Mouse (Mus musculus): ENCODE results near the gene Sntg2. TPM values are rescaled to one million over a fixed set of nuclear protein-coding genes. Genes with fewer than 3 reads are reported as not detected.

Sntg2 gene
- total and polyA plus RNA-seq, 2 experiments from 2014 or later: 4.1 to 5.3 TPM

DNA sequence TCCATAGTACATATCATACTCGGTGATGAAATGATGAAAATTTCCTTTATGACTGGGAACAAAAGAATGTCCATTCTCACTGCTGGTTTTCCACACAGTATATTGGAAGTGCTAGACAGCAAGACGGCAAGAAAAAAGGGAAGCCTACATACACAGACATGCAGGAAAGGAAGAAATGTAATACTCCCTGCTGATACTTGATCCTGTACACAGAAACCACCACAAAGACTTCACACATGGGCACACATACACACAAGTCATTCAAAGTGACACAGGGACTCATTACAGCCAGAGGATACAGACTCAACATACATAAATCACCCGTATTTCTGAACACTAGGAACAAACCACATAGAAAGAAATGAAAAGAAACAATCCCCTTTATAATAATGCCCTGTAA is 117.0 kb downstream of the Sntg2 start:
- H3K9ac ChIP-seq (replicated peaks; ENCODE audit: low read length): no peak overlapping the region
- no peaks in the 10 kb centered on the region for H3K9me3 ChIP-seq (ENCODE audit: low read length)
- 0 out of 2 replicates have a peak, but pooled peaks cover 3% of the 10 kb centered on the region for H3K4me1 ChIP-seq (ENCODE audit: insufficient read depth, low read length)
- no peak overlapping the region for H3K4me2 ChIP-seq (ENCODE audit: low read depth, low read length)
- WGBS: 75% methylated on average over 3 of the region's 3 CpGs
- no peak overlapping the region for H3K4me3 ChIP-seq (ENCODE audit: low read length)
- ATAC-seq (no peak), DNase-seq (ENCODE audit: low spot score) (no peak)
- TF ChIP-seq CTCF (IDR thresholded peaks at IDR 0.05; ENCODE audit: low read depth): no peak
- no peak overlapping the region for H3K27ac ChIP-seq
- H3K36me3 ChIP-seq (ENCODE audit: insufficient read depth, low read length): no peaks in the 10 kb centered on the region
- H3K27me3 ChIP-seq (ENCODE audit: insufficient read depth, low read length): no peaks in the 10 kb centered on the region

GRCm38 (mm10) chr12:30254581-30254980 is 118.6 kb downstream of the Sntg2 start:
- Histone ChIP-seq H3K27ac (no peak overlapping the region), H3K9ac (replicated peaks; ENCODE audit: low read length) (no peak overlapping the region), H3K4me2 (ENCODE audit: low read depth, low read length) (no peak overlapping the region), H3K9me3 (ENCODE audit: low read length) (no peaks in the 10 kb centered on the region), H3K4me1 (ENCODE audit: insufficient read depth, low read length) (no peaks in the 10 kb centered on the region), H3K27me3 (ENCODE audit: insufficient read depth, low read length) (no peaks in the 10 kb centered on the region), H3K4me3 (ENCODE audit: low read length) (no peak overlapping the region), H3K36me3 (ENCODE audit: insufficient read depth, low read length) (no peaks in the 10 kb centered on the region)
- 71% methylated on average over 10 of the region's 10 CpGs for WGBS
- DNase-seq (ENCODE audit: low spot score) (no peak), ATAC-seq (no peak)
- no peak for TF ChIP-seq CTCF (IDR thresholded peaks at IDR 0.05; ENCODE audit: low read depth)

GRCm38 (mm10) chr12:30252381-30252780 is 120.8 kb downstream of the Sntg2 start:
- 86% methylated on average over 4 of the region's 4 CpGs for WGBS
- H3K4me1 ChIP-seq (ENCODE audit: insufficient read depth, low read length): 0 out of 2 replicates have a peak, but pooled peaks cover 3% of the 10 kb centered on the region
- no peaks in the 10 kb centered on the region for H3K9me3 ChIP-seq (ENCODE audit: low read length)
- H3K4me3 ChIP-seq (ENCODE audit: low read length): no peak overlapping the region
- H3K9ac ChIP-seq (replicated peaks; ENCODE audit: low read length): no peak overlapping the region
- no peak overlapping the region for H3K4me2 ChIP-seq (ENCODE audit: low read depth, low read length)
- no peak for ATAC-seq
- no peak for DNase-seq (ENCODE audit: low spot score)
- no peak overlapping the region for H3K27ac ChIP-seq
- TF ChIP-seq CTCF (IDR thresholded peaks at IDR 0.05; ENCODE audit: low read depth): no peak
- no peaks in the 10 kb centered on the region for H3K36me3 ChIP-seq (ENCODE audit: insufficient read depth, low read length)
- H3K27me3 ChIP-seq (ENCODE audit: insufficient read depth, low read length): no peaks in the 10 kb centered on the region

DNA sequence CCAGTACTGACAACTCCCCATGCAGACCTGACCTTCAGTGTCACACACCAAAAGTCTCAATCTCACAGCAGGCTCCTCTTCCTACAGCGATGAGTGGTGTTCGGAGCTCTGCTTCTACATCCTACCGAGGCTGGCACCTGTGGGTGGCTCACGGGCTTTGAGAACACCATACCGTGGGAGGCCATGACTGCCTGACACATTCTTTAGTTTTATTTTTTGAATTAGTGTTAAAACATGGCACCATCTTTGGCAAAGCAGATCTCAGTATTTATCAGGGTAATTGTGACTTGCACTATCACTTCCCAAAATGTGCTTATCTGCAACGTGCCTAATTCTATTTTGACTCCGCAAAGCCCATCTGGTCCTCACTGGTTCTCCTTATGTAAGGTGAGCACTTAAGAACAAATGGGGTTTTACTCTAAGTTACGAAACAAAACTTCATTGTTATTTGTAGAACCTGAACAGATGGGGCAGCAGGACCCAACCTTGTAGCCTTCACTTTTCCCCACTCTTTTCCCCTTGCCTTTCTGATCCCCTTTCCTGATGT is 121.8 kb downstream of the Sntg2 start:
- DNase-seq (ENCODE audit: low spot score) (no peak), ATAC-seq (no peak)
- H3K36me3 ChIP-seq (ENCODE audit: insufficient read depth, low read length): no peaks in the 10 kb centered on the region
- H3K4me2 ChIP-seq (ENCODE audit: low read depth, low read length): no peak overlapping the region
- no peak overlapping the region for H3K4me3 ChIP-seq (ENCODE audit: low read length)
- TF ChIP-seq CTCF (IDR thresholded peaks at IDR 0.05; ENCODE audit: low read depth): no peak
- 92% methylated on average over 8 of the region's 8 CpGs for WGBS
- H3K4me1 ChIP-seq (ENCODE audit: insufficient read depth, low read length): 0 out of 2 replicates have a peak, but pooled peaks cover 3% of the 10 kb centered on the region
- no peaks in the 10 kb centered on the region for H3K9me3 ChIP-seq (ENCODE audit: low read length)
- H3K27me3 ChIP-seq (ENCODE audit: insufficient read depth, low read length): no peaks in the 10 kb centered on the region
- no peak overlapping the region for H3K27ac ChIP-seq
- H3K9ac ChIP-seq (replicated peaks; ENCODE audit: low read length): no peak overlapping the region

- H3K4me2 ChIP-seq (ENCODE audit: low read depth, low read length): no peak overlapping the region
- no peaks in the 10 kb centered on the region for H3K36me3 ChIP-seq (ENCODE audit: insufficient read depth, low read length)
- H3K4me1 ChIP-seq (ENCODE audit: insufficient read depth, low read length): 0 out of 2 replicates have a peak, but pooled peaks cover 3% of the 10 kb centered on the region
- peak; percentile 15 for DNase-seq (ENCODE audit: low spot score)
- TF ChIP-seq CTCF (IDR thresholded peaks at IDR 0.05; ENCODE audit: low read depth): no peak
- no peak overlapping the region for H3K27ac ChIP-seq
- ATAC-seq: no peak
- no peak overlapping the region for H3K4me3 ChIP-seq (ENCODE audit: low read length)
- no peak overlapping the region for H3K9ac ChIP-seq (replicated peaks; ENCODE audit: low read length)
- no peaks in the 10 kb centered on the region for H3K27me3 ChIP-seq (ENCODE audit: insufficient read depth, low read length)
- 89% methylated on average over 3 of the region's 3 CpGs for WGBS
- no peaks in the 10 kb centered on the region for H3K9me3 ChIP-seq (ENCODE audit: low read length)
These were observed 124.1 kb downstream of the Sntg2 start for GRCm38 (mm10) chr12:30249068-30249467.

DNA sequence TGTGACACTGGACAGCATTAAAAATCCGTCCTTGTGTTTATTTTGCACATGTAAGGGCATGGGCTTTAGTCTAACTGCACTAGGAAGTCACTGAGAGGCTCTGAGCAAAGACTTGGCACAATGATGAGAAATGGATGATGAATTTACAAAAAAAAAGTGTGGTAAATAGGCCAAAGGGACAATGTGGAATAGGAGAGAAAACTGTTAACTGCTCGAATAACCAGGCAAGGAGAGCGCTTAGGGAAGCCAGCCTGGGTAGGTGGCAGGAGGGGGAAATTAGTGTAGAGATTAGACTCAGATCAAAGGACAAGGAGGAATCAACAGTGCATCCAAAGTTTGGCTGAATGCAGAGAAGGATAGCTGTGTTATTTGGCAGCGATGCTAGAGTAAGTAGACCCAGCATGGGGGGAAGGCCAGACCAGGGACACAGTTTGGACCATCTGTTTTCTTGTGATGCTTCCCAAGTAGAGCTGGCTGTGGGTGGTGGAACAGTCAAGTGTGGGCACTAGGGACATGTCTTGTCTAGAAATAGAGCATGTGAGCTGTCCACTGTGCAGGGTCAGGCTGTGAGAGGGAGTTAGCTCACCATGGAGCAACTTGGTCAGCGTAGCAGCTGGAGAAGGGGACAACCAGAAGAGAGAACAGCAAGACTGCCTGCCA is 126.8 kb downstream of the Sntg2 start:
- no peak overlapping the region for H3K27ac ChIP-seq
- no peaks in the 10 kb centered on the region for H3K9me3 ChIP-seq (ENCODE audit: low read length)
- 0 out of 2 replicates have a peak, but pooled peaks have one; percentile 24 for ATAC-seq

DNA sequence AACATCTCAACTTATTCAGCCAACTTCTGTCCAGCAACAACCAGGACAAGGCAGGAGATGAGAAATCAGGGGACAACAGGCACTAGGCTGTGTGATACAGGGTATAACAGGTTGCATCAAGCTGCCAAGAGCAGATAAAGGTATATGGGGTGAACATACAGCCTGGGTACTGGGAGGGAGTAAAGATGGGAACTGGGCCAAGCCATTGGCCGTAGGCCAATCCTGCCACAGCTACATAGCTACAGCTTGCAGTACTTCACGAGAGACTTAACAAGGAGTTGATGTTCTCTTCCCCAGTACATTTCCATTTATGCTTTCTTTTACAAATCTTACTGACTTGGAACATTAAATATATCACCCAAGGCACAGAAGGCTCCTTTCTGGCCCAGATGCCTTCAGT is 129.0 kb downstream of the Sntg2 start:
- WGBS: 46% methylated on average over 2 of the region's 2 CpGs
- ATAC-seq: peak; percentile 45; the same call in 1 of the 2 replicates
- no peak for TF ChIP-seq CTCF (IDR thresholded peaks at IDR 0.05; ENCODE audit: low read depth)

More for the DNA sequence above, 126.8 kb downstream of the Sntg2 start:
- H3K36me3 ChIP-seq (ENCODE audit: insufficient read depth, low read length): no peaks in the 10 kb centered on the region
- H3K4me2 ChIP-seq (ENCODE audit: low read depth, low read length): no peak overlapping the region
- no peak for TF ChIP-seq CTCF (IDR thresholded peaks at IDR 0.05; ENCODE audit: low read depth)
- peak; percentile 47 for DNase-seq (ENCODE audit: low spot score)
- no peak overlapping the region for H3K4me3 ChIP-seq (ENCODE audit: low read length)
- 0 out of 2 replicates have a peak, but pooled peaks cover 3% of the 10 kb centered on the region for H3K4me1 ChIP-seq (ENCODE audit: insufficient read depth, low read length)
- no peak overlapping the region for H3K9ac ChIP-seq (replicated peaks; ENCODE audit: low read length)
- 68% methylated on average over 5 of the region's 5 CpGs for WGBS
- no peaks in the 10 kb centered on the region for H3K27me3 ChIP-seq (ENCODE audit: insufficient read depth, low read length)

More for the DNA sequence above, 129.0 kb downstream of the Sntg2 start:
- Histone ChIP-seq H3K4me3 (ENCODE audit: low read length) (no peak overlapping the region), H3K9me3 (ENCODE audit: low read length) (no peaks in the 10 kb centered on the region), H3K9ac (replicated peaks; ENCODE audit: low read length) (no peak overlapping the region), H3K36me3 (ENCODE audit: insufficient read depth, low read length) (no peaks in the 10 kb centered on the region), H3K4me1 (ENCODE audit: insufficient read depth, low read length) (0 out of 2 replicates have a peak, but pooled peaks cover 2% of the 10 kb centered on the region), H3K27ac (no peak overlapping the region), H3K27me3 (ENCODE audit: insufficient read depth, low read length) (no peaks in the 10 kb centered on the region), H3K4me2 (ENCODE audit: low read depth, low read length) (no peak overlapping the region)
- DNase-seq (ENCODE audit: low spot score): peak; percentile 69

Data from hindbrain, postnatal 0 days (tissue).